Mouse (Mus musculus) midbrain, postnatal 0 days (tissue): ENCODE data around the gene Mad2l2. TPM values are rescaled to one million over a fixed set of nuclear protein-coding genes. Genes with fewer than 3 reads are reported as not detected.
A peak's percentile ranks its signal among the peaks of the same experiment; 100 is the strongest.

ENCODE experiments used
- ATAC-seq: fragments of 200-750 bp; cut with Nextera tagmentation; 2 replicates; pipeline ENCODE4 v1.8.0; 2017; ENCODE audit warnings: moderate number of reproducible peaks, mild to moderate bottlenecking, moderate TSS enrichment, moderate library complexity; ENCODE audit not compliant: low FRiP score
- DNase-seq: peaks from one replicate; pipeline ENCODE4 v3.0.0-alpha.2; 2015; ENCODE audit warnings: low spot score
- H3K27ac ChIP-seq: fragments of 300-500 bp; sonication (generic); 2 replicates; pipeline ENCODE4 v1.5.1; 2014; ENCODE audit warnings: low read depth, mild to moderate bottlenecking, low read length, mixed read lengths
- H3K27me3 ChIP-seq: fragments of 300-500 bp; sonication (generic); 2 replicates; pipeline ENCODE4 v1.6.1; 2014; ENCODE audit warnings: low read length, control low read depth, mixed read lengths; ENCODE audit not compliant: insufficient read depth
- H3K36me3 ChIP-seq: fragments of 300-500 bp; sonication (generic); 2 replicates; pipeline ENCODE4 v1.6.1; 2014; ENCODE audit warnings: low read length, control low read depth, mixed read lengths; ENCODE audit not compliant: insufficient read depth
- H3K4me1 ChIP-seq: fragments of 300-500 bp; sonication (generic); 2 replicates; pipeline ENCODE4 v1.6.1; 2014; ENCODE audit warnings: mild to moderate bottlenecking, control low read depth, antibody characterized with exemption, low read length, mixed read lengths; ENCODE audit not compliant: insufficient read depth
- H3K4me2 ChIP-seq: fragments of 300-500 bp; sonication (generic); 2 replicates; pipeline ENCODE4 v1.6.1; 2014; ENCODE audit warnings: low read depth, mild to moderate bottlenecking, low read length, mixed read lengths; ENCODE audit not compliant: poor library complexity, severe bottlenecking
- H3K4me3 ChIP-seq: fragments of 300-500 bp; sonication (generic); 2 replicates; pipeline ENCODE4 v1.5.1; 2014; ENCODE audit warnings: low read depth, mild to moderate bottlenecking, low read length, moderate library complexity
- H3K9ac ChIP-seq: fragments of 300-500 bp; sonication (generic); replicated peaks from 2 replicates; pipeline ENCODE4 v1.6.1; 2014; ENCODE audit warnings: mild to moderate bottlenecking, low read length, moderate library complexity, mixed read lengths; ENCODE audit not compliant: poor library complexity, severe bottlenecking
- H3K9me3 ChIP-seq: fragments of 300-500 bp; sonication (generic); 2 replicates; pipeline ENCODE4 v1.6.1; 2016; ENCODE audit warnings: low read length, control low read depth
- CTCF ChIP-seq: IDR thresholded peaks from 2 replicates; pipeline ENCODE4 v1.5.1; 2016; ENCODE audit warnings: antibody characterized with exemption, mild to moderate bottlenecking
- WGBS: fragments of 180-500 bp; shearing (Covaris S2); extraction: QIAGEN DNeasy Blood & Tissue Kit; methylation state at CpG from one replicate; pipeline ENCODE4 v1.1.7; 2014; 5-methylcytosine and 5-hydroxymethylcytosine counted together
- polyA plus RNA-seq: library from polyadenylated mRNA; unstranded; fragments of >200 nt; fragmentation: Nextera tagmentation; extraction: Ambion mirVana; gene quantifications from 2 replicates; pipeline ENCODE4 v1.2.1, GENCODE M21; 2015
- total RNA-seq: library from RNA; depleted of rRNA; stranded (reverse); fragments of >200 nt; gene quantifications from 2 replicates; pipeline ENCODE4 v1.2.3, GENCODE M21; 2014

Gene Mad2l2
- total and polyA plus RNA-seq, 2 experiments from 2014 or later = 51.7 to 89.1 TPM

DNA sequence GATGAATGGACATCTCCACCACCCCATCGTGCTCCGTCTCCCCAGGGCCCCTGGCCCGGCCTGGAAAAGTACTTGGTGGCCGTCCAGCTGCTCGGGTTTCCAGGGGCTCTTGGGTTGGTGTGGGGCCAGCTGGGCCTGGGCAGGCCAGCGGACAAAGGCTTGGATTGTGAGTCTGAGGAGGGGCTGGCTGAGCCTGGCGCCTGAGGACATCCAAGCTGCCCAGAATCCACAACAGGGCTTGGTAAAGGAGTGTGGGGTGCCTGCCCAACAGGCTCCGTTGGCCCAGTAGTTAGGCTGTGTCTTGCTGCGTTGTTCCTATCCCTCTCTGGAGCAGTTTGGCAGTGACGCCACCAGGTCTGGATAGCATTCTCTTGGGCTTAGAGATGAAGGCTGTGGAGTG is 36.2 kb downstream of the Mad2l2 start:
- H3K4me2 ChIP-seq = no peak overlapping the region

GRCm38 (mm10) chr4:148166986-148167385 is 36.8 kb downstream of the Mad2l2 start:
- H3K9ac ChIP-seq = no peak overlapping the region
- H3K36me3 ChIP-seq = no peaks in the 10 kb centered on the region
- peak; percentile 72 for TF ChIP-seq CTCF
- no peak overlapping the region for H3K4me2 ChIP-seq
- 8% methylated on average over 4 of the region's 4 CpGs for WGBS
- ATAC-seq (peak; percentile 8; the same call in 1 of the 2 replicates), DNase-seq (peak; percentile 74)
- peaks cover 6% of the 10 kb centered on the region; the same call in 1 of the 2 replicates for H3K4me1 ChIP-seq
- peaks cover 38% of the 10 kb centered on the region for H3K27me3 ChIP-seq
- H3K4me3 ChIP-seq = no peak overlapping the region
- no peak overlapping the region for H3K27ac ChIP-seq
- no peaks in the 10 kb centered on the region for H3K9me3 ChIP-seq

More for the DNA sequence above, 36.2 kb downstream of the Mad2l2 start:
- Histone ChIP-seq H3K36me3 (no peaks in the 10 kb centered on the region), H3K27ac (peak overlapping the region; percentile 18; the same call in 1 of the 2 replicates), H3K9me3 (no peaks in the 10 kb centered on the region), H3K9ac (no peak overlapping the region), H3K4me3 (no peak overlapping the region), H3K27me3 (peaks cover 38% of the 10 kb centered on the region), H3K4me1 (peaks cover 6% of the 10 kb centered on the region; the same call in 1 of the 2 replicates)
- 11% methylated on average over 10 of the region's 10 CpGs for WGBS
- TF ChIP-seq CTCF = no peak
- DNase-seq (peak; percentile 90), ATAC-seq (peak; percentile 74)

- no peak overlapping the region for H3K27ac ChIP-seq
- 24% methylated on average over 7 of the region's 7 CpGs for WGBS
- H3K4me1 ChIP-seq = peaks cover 9% of the 10 kb centered on the region; the same call in 1 of the 2 replicates
- H3K9me3 ChIP-seq = no peaks in the 10 kb centered on the region
- H3K4me3 ChIP-seq = no peak overlapping the region
- H3K4me2 ChIP-seq = no peak overlapping the region
- H3K9ac ChIP-seq = no peak overlapping the region
- no peaks in the 10 kb centered on the region for H3K36me3 ChIP-seq
- ATAC-seq = no peak
- H3K27me3 ChIP-seq = peaks cover 37% of the 10 kb centered on the region
- TF ChIP-seq CTCF = peak; percentile 86
- DNase-seq = peak; percentile 70
Observed at GRCm38 (mm10) chr4:148168287-148168686, 38.1 kb downstream of the Mad2l2 start.

DNA sequence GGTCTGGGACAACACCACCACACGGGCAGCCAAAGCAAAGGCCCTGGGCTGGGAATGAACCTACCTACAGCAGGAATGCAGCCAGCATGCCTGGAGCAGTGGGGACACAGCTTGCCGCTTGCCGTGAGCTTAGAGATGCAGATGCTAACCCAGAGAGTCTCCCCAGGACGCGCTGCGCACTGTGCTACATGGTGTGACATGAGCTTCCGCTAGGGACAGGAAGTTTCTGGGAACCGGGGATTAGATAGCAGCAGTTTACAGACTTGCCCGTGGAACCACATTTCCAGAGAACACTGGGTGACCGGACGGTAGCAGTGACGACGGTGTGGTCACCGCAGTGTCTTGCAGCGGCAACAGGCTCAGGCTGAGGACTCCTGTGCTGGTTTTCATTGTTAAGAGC is 39.4 kb downstream of the Mad2l2 start:
- DNase-seq (no peak), ATAC-seq (no peak)
- H3K4me2 ChIP-seq = no peak overlapping the region
- H3K36me3 ChIP-seq = no peaks in the 10 kb centered on the region
- no peak overlapping the region for H3K27ac ChIP-seq
- H3K9me3 ChIP-seq = no peaks in the 10 kb centered on the region
- WGBS = 27% methylated on average over 15 of the region's 15 CpGs
- H3K4me1 ChIP-seq = peaks cover 3% of the 10 kb centered on the region; the same call in 1 of the 2 replicates
- no peak overlapping the region for H3K4me3 ChIP-seq
- peak; percentile 29; the same call in 1 of the 2 replicates for TF ChIP-seq CTCF
- H3K27me3 ChIP-seq = peaks cover 28% of the 10 kb centered on the region
- H3K9ac ChIP-seq = no peak overlapping the region

- H3K4me3 ChIP-seq = no peak overlapping the region
- no peaks in the 10 kb centered on the region for H3K9me3 ChIP-seq
- DNase-seq (peak; percentile 63), ATAC-seq (no peak)
- peaks cover 3% of the 10 kb centered on the region; the same call in 1 of the 2 replicates for H3K4me1 ChIP-seq
- no peaks in the 10 kb centered on the region for H3K36me3 ChIP-seq
- peaks cover 20% of the 10 kb centered on the region; the same call in 1 of the 2 replicates for H3K27me3 ChIP-seq
- H3K9ac ChIP-seq = no peak overlapping the region
- no peak overlapping the region for H3K4me2 ChIP-seq
- 2% methylated on average over 2 of the region's 2 CpGs for WGBS
- peak; percentile 99 for TF ChIP-seq CTCF
- no peak overlapping the region for H3K27ac ChIP-seq
Observed at GRCm38 (mm10) chr4:148170842-148171241, 40.7 kb downstream of the Mad2l2 start.

DNA sequence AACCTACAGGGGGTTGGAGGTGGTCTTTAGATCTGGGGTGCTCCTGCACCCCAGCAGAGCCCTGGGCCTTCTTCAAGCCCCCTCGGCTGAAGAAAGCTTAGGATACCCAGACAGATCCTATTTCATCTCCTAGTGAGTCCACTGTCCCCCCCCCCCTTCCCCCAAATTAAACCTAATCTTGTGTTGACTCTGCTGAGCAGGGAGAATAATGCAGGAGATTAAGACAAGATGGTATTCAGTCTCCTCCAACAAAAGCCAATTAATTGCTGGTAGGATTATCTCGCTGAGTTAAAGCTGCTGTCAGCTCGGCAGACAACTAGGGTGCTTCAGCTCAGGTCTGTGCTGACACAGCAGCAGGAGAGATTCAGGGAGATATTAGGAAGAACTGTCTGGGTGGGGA is 41.1 kb downstream of the Mad2l2 start:
- no peak for ATAC-seq
- Histone ChIP-seq H3K9me3 (no peaks in the 10 kb centered on the region), H3K27me3 (peaks cover 16% of the 10 kb centered on the region), H3K4me3 (no peak overlapping the region), H3K9ac (no peak overlapping the region), H3K36me3 (no peaks in the 10 kb centered on the region), H3K4me1 (peaks cover 3% of the 10 kb centered on the region; the same call in 1 of the 2 replicates), H3K27ac (no peak overlapping the region), H3K4me2 (no peak overlapping the region)
- WGBS = 20% methylated on average over 3 of the region's 3 CpGs
- DNase-seq = no peak
- TF ChIP-seq CTCF = no peak
